Mouse (Mus musculus) brain, embryonic 18.5 days (tissue): ENCODE measurements at regions not wholly inside any gene's neighbourhood (a gene's known extent, or its start where the extent isn't known, plus 50 kb on each side); places are given as distances from the start of the nearest gene placed in this dataset.

Experiments
- DNase-seq: peaks from one replicate; pipeline ENCODE4 v3.0.0-alpha.2; 2012; ENCODE audit warnings: low read depth, low spot score

GRCm38 (mm10) chr19:30427484-30427883 lies 122.0 kb downstream of the Dkk1 start:
- DNase-seq: no peak

- no peak for DNase-seq
These were observed 116.3 kb downstream of the Dkk1 start for GRCm38 (mm10) chr19:30433141-30433540.

GRCm38 (mm10) chr19:30435054-30435738 lies 114.3 kb downstream of the Dkk1 start:
- DNase-seq: no peak

- DNase-seq: peak; percentile 10
These were observed 98.5 kb downstream of the Dkk1 start for GRCm38 (mm10) chr19:30450869-30451542.

- DNase-seq: peak; percentile 18
These were observed 97.9 kb downstream of the Dkk1 start for GRCm38 (mm10) chr19:30451543-30451920.

GRCm38 (mm10) chr19:30452671-30453070 lies 96.8 kb downstream of the Dkk1 start:
- DNase-seq: no peak

- DNase-seq: no peak
These were observed 66.0 kb downstream of the Dkk1 start for GRCm38 (mm10) chr19:30483436-30483835.

- DNase-seq: no peak
These were observed 59.7 kb downstream of the Dkk1 start for GRCm38 (mm10) chr19:30489786-30490185.

- no peak for DNase-seq
These were observed 58.5 kb downstream of the Dkk1 start for GRCm38 (mm10) chr19:30490916-30491315.
